Comparison of ENCODE assay signal across 8 mouse cellular contexts in genomic region chr5:30907413-30908059, GRCm38 (mm10). TPM values are rescaled to one million over a fixed set of nuclear protein-coding genes. Genes with fewer than 3 reads are reported as not detected.
DNase-seq lines count a peak whose midpoint lies in the region; ATAC-seq lines count a peak whose summit lies in the region.

TSS of gene Ost4 (minus strand) at chr5:30907788.

- no peaks in the 10 kb centered on the region for H3K9me3 ChIP-seq in hindbrain, embryonic 11.5 days (ENCODE audit: control insufficient read depth, low read length)

- DNase-seq in MN1 (ENCODE audit: low spot score), result peak; percentile 95
- DNase-seq in cerebellum, adult 9-10 months, result peak; percentile 91
- peak; percentile 91 to 98 for DNase-seq in frontal cortex, adult 2 months (ENCODE audit: extremely low spot score in 1 of 2, low spot score in 1 of 2)
- peak; percentile 96 for DNase-seq in hindbrain, embryonic 11.5 days (ENCODE audit: low spot score)
- peak; percentile 92 to 96 for DNase-seq in layer of hippocampus, postnatal 10 days (ENCODE audit: low spot score in 2 of 2)
- peak; percentile 98 for DNase-seq in lung, postnatal 10 days
- peak; percentile 98 for DNase-seq in ovary, postnatal 36 days (ENCODE audit: low spot score)
- DNase-seq in thymus, postnatal 25 days, result peak; percentile 98

- peak within 1 kb of the TSS; percentile 67 for H3K4me3 ChIP-seq in hindbrain, embryonic 11.5 days (ENCODE audit: low read depth, low read length)

- peak within 1 kb of the TSS; percentile 91 for H3K4me2 ChIP-seq in hindbrain, embryonic 11.5 days (replicated peaks; ENCODE audit: low read depth, low read length)

- H3K4me1 ChIP-seq in hindbrain, embryonic 11.5 days (replicated peaks; ENCODE audit: control insufficient read depth, insufficient read depth, low read length), result peaks cover 6% of the 10 kb centered on the region; the same call in 1 of the 2 replicates

- H3K27ac ChIP-seq in hindbrain, embryonic 11.5 days (ENCODE audit: low read depth, low read length), result peak within 1 kb of the TSS; percentile 87

- H3K36me3 ChIP-seq in hindbrain, embryonic 11.5 days (ENCODE audit: control insufficient read depth, insufficient read depth, low read length), result 0 out of 2 replicates have a peak, but pooled peaks cover 4% of the 10 kb centered on the region

- under 1% methylated on average over 55 of the region's 58 CpGs for WGBS in hindbrain, embryonic 11.5 days

- H3K9ac ChIP-seq in hindbrain, embryonic 11.5 days (ENCODE audit: low read depth, low read length), result peak within 1 kb of the TSS; percentile 79

- ATAC-seq in hindbrain, embryonic 11.5 days (ENCODE audit: low FRiP score), result peak; percentile 95

- H3K27me3 ChIP-seq in hindbrain, embryonic 11.5 days (ENCODE audit: control insufficient read depth, insufficient read depth, low read length), result no peaks in the 10 kb centered on the region

RNA-seq across cellular contexts. Expression of gene Ost4, which starts in this region (rescaled TPM):
- polyA plus RNA-seq in frontal cortex, adult 2 months (2012; rRNA removed), result 158 and 207 TPM in 2 replicates
- 335 and 338 TPM in 2 replicates for polyA plus RNA-seq in hindbrain, embryonic 11.5 days (2014; fragmentation: Nextera tagmentation; extraction: Ambion mirVana)
- 10 to 100 TPM; 91.7 to 98.2 TPM for total RNA-seq in layer of hippocampus, postnatal 10 days (2021)

Comparison
In these comparisons a context has a peak if more than half of its experiments do, and no peak if none do; other contexts are left out.
1. Peak in every context shown above with its lines: DNase-seq, ATAC-seq, H3K4me3 ChIP-seq and H3K27ac ChIP-seq.